Mouse (Mus musculus): ENCODE data around the gene Bicd2. TPM values are rescaled to one million over a fixed set of nuclear protein-coding genes. Genes with fewer than 3 reads are reported as not detected.
"Not testable (repeated sequence)": the region's sequence is repeated elsewhere in the genome, so short reads cannot be mapped to it uniquely, and the experiment has no call there.

The Bicd2 gene
- total RNA-seq, 2 experiments from 2014 or later, result 44.5 to 45.7 TPM

- no peak for DNase-seq (ENCODE audit: extremely low spot score in 1 of 2, low spot score in 2 of 2)
- intact Hi-C loops (cut with DNase I), result no loop called here
Measured at GRCm38 (mm10) chr13:49353991-49354507, 12.7 kb downstream of the Bicd2 start.

- peak in 1 of 2 experiments; percentile 33 for DNase-seq (ENCODE audit: extremely low spot score in 1 of 2, low spot score in 2 of 2)
- intact Hi-C loops (cut with DNase I), result no loop called here
Measured at GRCm38 (mm10) chr13:49355461-49356061, 14.2 kb downstream of the Bicd2 start.

GRCm38 (mm10) chr13:49356090-49356489 lies 14.7 kb downstream of the Bicd2 start:
- intact Hi-C loops (cut with DNase I), result no loop called here
- peak in 1 of 2 experiments; percentile 34 for DNase-seq (ENCODE audit: extremely low spot score in 1 of 2, low spot score in 2 of 2)

- intact Hi-C loops (cut with DNase I), result no loop called here
- DNase-seq (ENCODE audit: extremely low spot score in 1 of 2, low spot score in 2 of 2), result no peak
Measured at GRCm38 (mm10) chr13:49357367-49358026, 16.1 kb downstream of the Bicd2 start.

- no peak for DNase-seq (ENCODE audit: extremely low spot score in 1 of 2, low spot score in 2 of 2)
- intact Hi-C loops (cut with DNase I), result no loop called here
Measured at GRCm38 (mm10) chr13:49358184-49358583, 16.8 kb downstream of the Bicd2 start.

GRCm38 (mm10) chr13:49360906-49361406 lies 19.6 kb downstream of the Bicd2 start:
- intact Hi-C loops (cut with DNase I), result no loop called here

GRCm38 (mm10) chr13:49362364-49362763 lies 21.0 kb downstream of the Bicd2 start:
- intact Hi-C loops (cut with DNase I), result no loop called here
- DNase-seq (ENCODE audit: extremely low spot score in 1 of 2, low spot score in 2 of 2), result peak in 1 of 2 experiments; percentile 43

More at GRCm38 (mm10) chr13:49360906-49361406, 19.6 kb downstream of the Bicd2 start:
- DNase-seq (ENCODE audit: extremely low spot score in 1 of 2, low spot score in 2 of 2), result no peak

GRCm38 (mm10) chr13:49362804-49363203 lies 21.4 kb downstream of the Bicd2 start:
- DNase-seq (ENCODE audit: extremely low spot score in 1 of 2, low spot score in 2 of 2), result peak; percentile 31 to 58
- intact Hi-C loops (cut with DNase I), result no loop called here

- intact Hi-C loops (cut with DNase I), result no loop called here
- DNase-seq (ENCODE audit: extremely low spot score in 1 of 2, low spot score in 2 of 2), result peak in 1 of 2 experiments; percentile 32
Measured at GRCm38 (mm10) chr13:49364716-49365115, 23.3 kb downstream of the Bicd2 start.

- intact Hi-C loops (cut with DNase I), result no loop called here
- DNase-seq (ENCODE audit: extremely low spot score in 1 of 2, low spot score in 2 of 2), result no peak
Measured at GRCm38 (mm10) chr13:49367657-49368440, 26.5 kb downstream of the Bicd2 start.

GRCm38 (mm10) chr13:49369404-49369803 lies 28.0 kb downstream of the Bicd2 start:
- no peak for DNase-seq (ENCODE audit: extremely low spot score in 1 of 2, low spot score in 2 of 2)
- intact Hi-C loops (cut with DNase I), result no loop called here

GRCm38 (mm10) chr13:49370216-49370615 lies 28.8 kb downstream of the Bicd2 start:
- peak in 1 of 2 experiments; percentile 62 for DNase-seq (ENCODE audit: extremely low spot score in 1 of 2, low spot score in 2 of 2)
- intact Hi-C loops (cut with DNase I), result not testable (repeated sequence)

GRCm38 (mm10) chr13:49370916-49371315 lies 29.5 kb downstream of the Bicd2 start:
- intact Hi-C loops (cut with DNase I); DNase-seq (ENCODE audit: extremely low spot score in 1 of 2, low spot score in 2 of 2): not testable (repeated sequence)

- intact Hi-C loops (cut with DNase I), result no loop called here
Measured at GRCm38 (mm10) chr13:49371428-49371899, 30.1 kb downstream of the Bicd2 start.

GRCm38 (mm10) chr13:49372370-49373060 lies 31.1 kb downstream of the Bicd2 start:
- intact Hi-C loops (cut with DNase I), result no loop called here
- peak in 1 of 2 experiments; percentile 78 for DNase-seq (ENCODE audit: extremely low spot score in 1 of 2, low spot score in 2 of 2)

More at GRCm38 (mm10) chr13:49371428-49371899, 30.1 kb downstream of the Bicd2 start:
- DNase-seq (ENCODE audit: extremely low spot score in 1 of 2, low spot score in 2 of 2), result peak; percentile 41 to 90

- intact Hi-C loops (cut with DNase I), result no loop called here
- DNase-seq (ENCODE audit: extremely low spot score in 1 of 2, low spot score in 2 of 2), result no peak
Measured at GRCm38 (mm10) chr13:49374304-49374703, 32.9 kb downstream of the Bicd2 start.

GRCm38 (mm10) chr13:49374730-49375129 lies 33.3 kb downstream of the Bicd2 start:
- no peak for DNase-seq (ENCODE audit: extremely low spot score in 1 of 2, low spot score in 2 of 2)
- intact Hi-C loops (cut with DNase I), result no loop called here

- no peak for DNase-seq (ENCODE audit: extremely low spot score in 1 of 2, low spot score in 2 of 2)
- intact Hi-C loops (cut with DNase I), result loop anchor here (2.0 kb wide), 1 partner anchor 35 kb away; no protein-coding TSS in a partner anchor
Measured at GRCm38 (mm10) chr13:49377608-49378007, 36.2 kb downstream of the Bicd2 start.
